Mouse (Mus musculus): ENCODE data around the gene Slc31a2.

Slc31a2 gene

GRCm38 (mm10) chr4:62281319-62281718 is 19.0 kb downstream of the Slc31a2 start:
- no peak for DNase-seq (ENCODE audit: extremely low spot score, low spot score)

- no peak for DNase-seq (ENCODE audit: extremely low spot score, low spot score)
Measured at GRCm38 (mm10) chr4:62282969-62283368, 20.6 kb downstream of the Slc31a2 start.

- DNase-seq (ENCODE audit: extremely low spot score, low spot score): no peak
Measured at GRCm38 (mm10) chr4:62285576-62285975, 23.2 kb downstream of the Slc31a2 start.

GRCm38 (mm10) chr4:62286257-62286991 is 24.1 kb downstream of the Slc31a2 start:
- DNase-seq (ENCODE audit: extremely low spot score, low spot score): peak; percentile 82

- DNase-seq (ENCODE audit: extremely low spot score, low spot score): peak; percentile 27
Measured at GRCm38 (mm10) chr4:62286992-62287900, 24.9 kb downstream of the Slc31a2 start.

GRCm38 (mm10) chr4:62289226-62289625 is 26.9 kb downstream of the Slc31a2 start:
- DNase-seq (ENCODE audit: extremely low spot score, low spot score): no peak

- no peak for DNase-seq (ENCODE audit: extremely low spot score, low spot score)
Measured at GRCm38 (mm10) chr4:62290816-62291505, 28.6 kb downstream of the Slc31a2 start.

GRCm38 (mm10) chr4:62292461-62293180 is 30.3 kb downstream of the Slc31a2 start:
- peak; percentile 40 for DNase-seq (ENCODE audit: extremely low spot score, low spot score)

- peak; percentile 49 for DNase-seq (ENCODE audit: extremely low spot score, low spot score)
Measured at GRCm38 (mm10) chr4:62293219-62293861, 31.0 kb downstream of the Slc31a2 start.

GRCm38 (mm10) chr4:62294741-62295140 is 32.4 kb downstream of the Slc31a2 start:
- DNase-seq (ENCODE audit: extremely low spot score, low spot score): no peak

GRCm38 (mm10) chr4:62297280-62298130 is 35.1 kb downstream of the Slc31a2 start:
- DNase-seq (ENCODE audit: extremely low spot score, low spot score): no peak

GRCm38 (mm10) chr4:62300001-62300400 is 37.6 kb downstream of the Slc31a2 start:
- no peak for DNase-seq (ENCODE audit: extremely low spot score, low spot score)

GRCm38 (mm10) chr4:62302795-62303194 is 40.4 kb downstream of the Slc31a2 start:
- DNase-seq (ENCODE audit: extremely low spot score, low spot score): no peak

- DNase-seq (ENCODE audit: extremely low spot score, low spot score): no peak
Measured at GRCm38 (mm10) chr4:62303288-62303687, 40.9 kb downstream of the Slc31a2 start.

GRCm38 (mm10) chr4:62306301-62306700 is 43.9 kb downstream of the Slc31a2 start:
- no peak for DNase-seq (ENCODE audit: extremely low spot score, low spot score)

- DNase-seq (ENCODE audit: extremely low spot score, low spot score): no peak
Measured at GRCm38 (mm10) chr4:62306840-62307239, 44.5 kb downstream of the Slc31a2 start.

GRCm38 (mm10) chr4:62308406-62308805 is 46.0 kb downstream of the Slc31a2 start:
- DNase-seq (ENCODE audit: extremely low spot score, low spot score): no peak

GRCm38 (mm10) chr4:62312821-62313220 is 50.5 kb downstream of the Slc31a2 start:
- DNase-seq (ENCODE audit: extremely low spot score, low spot score): no peak

GRCm38 (mm10) chr4:62313641-62314211 is 51.4 kb downstream of the Slc31a2 start:
- DNase-seq (ENCODE audit: extremely low spot score, low spot score): no peak
